Mouse (Mus musculus) testis, adult 2 months (tissue): Measurements from ENCODE around the gene Frmd4a.

Experiments used
- CTCF ChIP-seq: fragments of 200-500 bp; IDR thresholded peaks from 2 replicates; pipeline ENCODE4 v1.5.1; 2012; ENCODE audit warnings: low read depth, mild to moderate bottlenecking, inconsistent platforms, low read length, moderate library complexity; ENCODE audit not compliant: control insufficient read depth, insufficient read depth, insufficient replicate concordance
- POLR2A ChIP-seq: fragments of 200-500 bp; IDR thresholded peaks from 2 replicates; pipeline ENCODE4 v1.6.1; 2012; ENCODE audit warnings: low read depth, mild to moderate bottlenecking, inconsistent platforms, low read length, moderate library complexity; ENCODE audit not compliant: control insufficient read depth

- TF ChIP-seq CTCF, result no peak
- TF ChIP-seq POLR2A, result no peak
Measured at GRCm38 (mm10) chr2:4018431-4018876, 937 bp downstream of the Frmd4a start.
